Mouse (Mus musculus) neural tube, embryonic 13.5 days (tissue): Measurements from ENCODE around the gene Snrpd3. TPM values are rescaled to one million over a fixed set of nuclear protein-coding genes. Genes with fewer than 3 reads are reported as not detected.
A peak's percentile ranks its signal among the peaks of the same experiment; 100 is the strongest.
"Not testable (repeated sequence)": the region's sequence is repeated elsewhere in the genome, so short reads cannot be mapped to it uniquely, and the experiment has no call there.

Experiments
- ATAC-seq: fragments of 200-750 bp; cut with Nextera tagmentation; 2 replicates; pipeline ENCODE4 v1.8.0; 2017; ENCODE audit warnings: low read depth, mild to moderate bottlenecking, moderate TSS enrichment, moderate library complexity
- H3K27ac ChIP-seq: fragments of 300-500 bp; sonication (generic); replicated peaks from 2 replicates; pipeline ENCODE4 v1.5.1; 2015; ENCODE audit warnings: moderate library complexity, mild to moderate bottlenecking, inconsistent platforms
- H3K27me3 ChIP-seq: fragments of 300-500 bp; sonication (generic); 2 replicates; pipeline ENCODE4 v1.6.1; 2015; ENCODE audit warnings: mild to moderate bottlenecking, inconsistent platforms
- H3K36me3 ChIP-seq: fragments of 300-500 bp; sonication (generic); 2 replicates; pipeline ENCODE4 v1.6.1; 2015; ENCODE audit warnings: mild to moderate bottlenecking, inconsistent platforms
- H3K4me1 ChIP-seq: fragments of 300-500 bp; sonication (generic); replicated peaks from 2 replicates; pipeline ENCODE4 v1.6.1; 2015; ENCODE audit warnings: inconsistent platforms
- H3K4me2 ChIP-seq: fragments of 300-500 bp; sonication (generic); 2 replicates; pipeline ENCODE4 v1.6.1; 2015; ENCODE audit warnings: inconsistent platforms, mild to moderate bottlenecking, moderate library complexity
- H3K4me3 ChIP-seq: fragments of 300-500 bp; sonication (generic); 2 replicates; pipeline ENCODE4 v1.5.1; 2015; ENCODE audit warnings: mild to moderate bottlenecking, inconsistent platforms
- H3K9ac ChIP-seq: fragments of 300-500 bp; sonication (generic); 2 replicates; pipeline ENCODE4 v1.6.1; 2015; ENCODE audit warnings: moderate library complexity, mild to moderate bottlenecking, inconsistent platforms
- H3K9me3 ChIP-seq: fragments of 300-500 bp; sonication (generic); 2 replicates; pipeline ENCODE4 v1.6.1; 2016; ENCODE audit warnings: inconsistent platforms
- WGBS: fragments of 180-500 bp; shearing (Covaris S2); methylation state at CpG from one replicate; pipeline ENCODE4 v1.1.7; 2015; 5-methylcytosine and 5-hydroxymethylcytosine counted together
- polyA plus RNA-seq: library from polyadenylated mRNA; unstranded; fragments of >200 nt; fragmentation: Nextera tagmentation; extraction: Ambion mirVana; gene quantifications from 2 replicates; pipeline ENCODE4 v1.2.1, GENCODE M21; 2015

Gene Snrpd3
- polyA plus RNA-seq, 1 experiment from 2014 or later, result 145 TPM

GRCm38 (mm10) chr10:75505130-75505495 is 12.2 kb upstream of the Snrpd3 start:
- H3K36me3 ChIP-seq, result peaks cover 51% of the 10 kb centered on the region
- no peaks in the 10 kb centered on the region for H3K4me1 ChIP-seq
- H3K4me3 ChIP-seq, result no peak overlapping the region
- no peak for ATAC-seq
- H3K27me3 ChIP-seq, result no peaks in the 10 kb centered on the region
- WGBS, result 57% methylated on average over 3 of the region's 3 CpGs
- H3K9me3 ChIP-seq, result no peaks in the 10 kb centered on the region
- H3K4me2 ChIP-seq, result no peak overlapping the region
- no peak overlapping the region for H3K27ac ChIP-seq
- no peak overlapping the region for H3K9ac ChIP-seq

DNA sequence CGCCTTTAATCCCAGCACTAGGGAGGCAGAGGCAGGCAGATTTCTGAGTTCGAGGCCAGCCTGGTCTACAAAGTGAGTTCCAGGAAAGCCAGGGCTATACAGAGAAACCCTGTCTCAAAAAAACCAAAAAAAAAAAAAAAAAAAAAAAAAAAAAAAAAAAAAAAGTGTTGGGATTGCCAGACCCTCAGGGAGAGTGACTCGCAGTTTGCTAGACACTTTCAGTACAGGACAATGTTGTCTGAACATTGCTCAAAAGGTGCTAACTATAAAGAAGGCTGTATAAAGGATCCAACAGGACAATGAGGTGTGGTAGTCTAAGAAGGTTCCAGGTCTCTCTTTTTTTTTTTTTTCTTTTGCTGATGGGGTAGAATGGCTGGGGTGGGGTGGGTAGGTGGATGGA is 11.4 kb upstream of the Snrpd3 start:
- H3K4me1 ChIP-seq, H3K4me3 ChIP-seq, H3K9ac ChIP-seq, H3K27ac ChIP-seq, ATAC-seq, H3K4me2 ChIP-seq, H3K27me3 ChIP-seq, H3K9me3 ChIP-seq: not testable (repeated sequence)
- 82% methylated on average over 3 of the region's 3 CpGs for WGBS
- H3K36me3 ChIP-seq, result peaks cover 59% of the 10 kb centered on the region

DNA sequence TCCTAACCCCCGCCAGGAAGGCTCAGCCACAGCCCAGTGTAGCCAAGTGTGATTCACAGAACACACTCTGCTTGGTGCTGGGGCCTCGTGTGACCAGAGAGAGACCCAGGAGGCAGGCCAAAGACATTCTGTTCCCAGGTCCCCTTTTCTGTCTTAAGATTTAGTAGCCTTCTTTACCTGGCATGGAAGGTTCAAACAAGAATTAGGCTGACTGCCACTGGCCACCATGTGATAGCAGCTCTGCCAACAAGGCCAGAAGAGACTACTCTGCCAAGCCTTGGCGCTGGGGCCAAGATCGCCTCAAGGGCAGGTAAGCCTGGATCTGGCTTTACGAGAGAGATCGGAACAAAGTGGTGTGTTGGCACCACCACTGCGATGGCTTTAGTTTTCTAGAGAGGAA is 6.9 kb upstream of the Snrpd3 start:
- H3K4me1 ChIP-seq, result peaks cover 15% of the 10 kb centered on the region
- H3K27me3 ChIP-seq, result no peaks in the 10 kb centered on the region
- no peaks in the 10 kb centered on the region for H3K9me3 ChIP-seq
- peaks cover 59% of the 10 kb centered on the region for H3K36me3 ChIP-seq
- H3K4me3 ChIP-seq, result no peak overlapping the region
- ATAC-seq, result no peak
- no peak overlapping the region for H3K27ac ChIP-seq
- 93% methylated on average over 7 of the region's 7 CpGs for WGBS
- no peak overlapping the region for H3K9ac ChIP-seq
- no peak overlapping the region for H3K4me2 ChIP-seq

- peaks cover 58% of the 10 kb centered on the region for H3K36me3 ChIP-seq
- WGBS, result 93% methylated on average over 9 of the region's 9 CpGs
Observed at GRCm38 (mm10) chr10:75511060-75511459, 6.3 kb upstream of the Snrpd3 start.

GRCm38 (mm10) chr10:75511897-75512296 is 5.5 kb upstream of the Snrpd3 start:
- Histone ChIP-seq H3K27ac (no peak overlapping the region), H3K4me2 (no peak overlapping the region), H3K4me3 (no peak overlapping the region), H3K4me1 (peaks cover 28% of the 10 kb centered on the region), H3K27me3 (no peaks in the 10 kb centered on the region), H3K9me3 (no peaks in the 10 kb centered on the region), H3K36me3 (peaks cover 50% of the 10 kb centered on the region), H3K9ac (no peak overlapping the region)
- ATAC-seq, result no peak
- WGBS, result 96% methylated on average over 7 of the region's 7 CpGs

More at GRCm38 (mm10) chr10:75511060-75511459, 6.3 kb upstream of the Snrpd3 start:
- no peak for ATAC-seq
- Histone ChIP-seq H3K27me3 (no peaks in the 10 kb centered on the region), H3K27ac (no peak overlapping the region), H3K4me3 (no peak overlapping the region), H3K9me3 (no peaks in the 10 kb centered on the region), H3K4me2 (no peak overlapping the region), H3K9ac (no peak overlapping the region), H3K4me1 (peaks cover 21% of the 10 kb centered on the region)

- Histone ChIP-seq H3K9ac (no peak overlapping the region), H3K4me1 (peaks cover 28% of the 10 kb centered on the region), H3K36me3 (peaks cover 41% of the 10 kb centered on the region), H3K27me3 (no peaks in the 10 kb centered on the region), H3K4me3 (no peak overlapping the region), H3K9me3 (no peaks in the 10 kb centered on the region), H3K27ac (no peak overlapping the region), H3K4me2 (no peak overlapping the region)
- no peak for ATAC-seq
- 87% methylated on average over 7 of the region's 7 CpGs for WGBS
Observed at GRCm38 (mm10) chr10:75512796-75513195, 4.6 kb upstream of the Snrpd3 start.

DNA sequence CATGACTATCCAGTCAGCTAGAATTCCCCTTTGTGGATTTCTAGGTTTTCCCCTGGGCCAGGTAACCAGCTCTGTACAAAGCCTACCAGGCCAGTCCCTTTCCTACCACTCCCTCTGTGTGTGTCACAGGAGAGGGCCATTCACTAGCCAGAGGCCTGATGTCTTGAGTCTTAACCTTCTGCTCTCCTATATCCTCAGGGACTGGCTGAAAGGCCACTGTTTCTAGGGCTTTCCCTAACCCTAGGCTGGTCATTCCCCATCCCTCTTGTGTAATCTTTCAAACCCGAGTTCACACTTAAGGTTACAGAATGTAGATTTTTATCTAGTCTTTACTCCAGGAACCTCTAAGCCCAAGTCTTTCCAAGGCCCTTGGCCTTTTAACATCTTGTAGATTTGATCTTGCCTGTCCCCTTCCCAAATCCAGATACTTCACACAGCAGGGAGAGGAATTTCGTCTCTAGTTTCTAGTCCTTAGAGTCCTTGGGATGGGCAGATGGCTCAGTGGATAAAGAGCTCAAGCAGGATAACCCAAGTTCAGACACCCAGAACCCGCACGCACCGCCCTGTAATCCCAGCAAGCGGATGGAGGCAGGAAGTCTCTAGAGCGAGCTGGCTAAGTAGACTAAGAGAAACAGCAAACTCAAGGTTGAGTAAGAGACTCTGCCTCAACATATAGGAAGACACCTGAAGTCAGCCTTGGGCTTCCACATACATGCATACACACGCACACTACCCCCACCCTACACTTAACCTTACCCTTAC is 3.9 kb upstream of the Snrpd3 start:
- Histone ChIP-seq H3K9me3 (no peaks in the 10 kb centered on the region), H3K27me3 (no peaks in the 10 kb centered on the region), H3K4me1 (peaks cover 30% of the 10 kb centered on the region), H3K36me3 (peaks cover 34% of the 10 kb centered on the region), H3K27ac (no peak overlapping the region), H3K9ac (no peak overlapping the region), H3K4me3 (no peak overlapping the region), H3K4me2 (no peak overlapping the region)
- no peak for ATAC-seq
- 87% methylated on average over 8 of the region's 8 CpGs for WGBS

- H3K27me3 ChIP-seq, result no peaks in the 10 kb centered on the region
- H3K9me3 ChIP-seq, result no peaks in the 10 kb centered on the region
- peaks cover 26% of the 10 kb centered on the region for H3K36me3 ChIP-seq
- H3K4me2 ChIP-seq, result no peak overlapping the region
- peaks cover 39% of the 10 kb centered on the region for H3K4me1 ChIP-seq
- WGBS, result 86% methylated on average over 7 of the region's 7 CpGs
- no peak overlapping the region for H3K9ac ChIP-seq
- H3K27ac ChIP-seq, result no peak overlapping the region
- ATAC-seq, result no peak
- no peak overlapping the region for H3K4me3 ChIP-seq
Observed at GRCm38 (mm10) chr10:75514361-75514760, 3.0 kb upstream of the Snrpd3 start.

- Histone ChIP-seq H3K4me1 (peaks cover 43% of the 10 kb centered on the region), H3K9me3 (no peaks in the 10 kb centered on the region), H3K9ac (peak overlapping the region; percentile 89), H3K27me3 (no peaks in the 10 kb centered on the region), H3K36me3 (peaks cover 25% of the 10 kb centered on the region), H3K27ac (no peak overlapping the region), H3K4me2 (peak overlapping the region; percentile 96), H3K4me3 (peak overlapping the region; percentile 77)
- no peak for ATAC-seq
- 83% methylated on average over 4 of the region's 4 CpGs for WGBS
Observed at GRCm38 (mm10) chr10:75515216-75516037, 1.9 kb upstream of the Snrpd3 start.

GRCm38 (mm10) chr10:75516038-75516723 is 1.2 kb upstream of the Snrpd3 start:
- 25% methylated on average over 8 of the region's 8 CpGs for WGBS
- ATAC-seq, result no peak

DNA sequence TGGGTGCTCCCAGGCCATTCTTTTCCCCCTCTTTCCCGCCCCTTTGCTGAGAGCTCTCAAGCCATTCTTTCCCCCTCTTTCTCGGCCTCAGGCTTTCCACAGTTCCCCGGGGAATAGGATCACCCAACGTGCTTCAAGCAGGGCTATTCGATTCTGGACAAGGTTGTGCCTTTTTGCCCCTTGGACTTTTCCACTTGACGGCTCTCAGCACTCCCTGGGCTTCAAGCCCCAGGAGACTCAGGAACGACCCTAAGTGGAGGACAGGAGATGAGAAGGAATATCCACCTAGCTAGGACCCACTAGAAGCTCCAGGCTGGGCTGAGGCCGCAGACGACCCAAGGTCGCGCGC is 653 bp upstream of the Snrpd3 start:
- no peaks in the 10 kb centered on the region for H3K27me3 ChIP-seq
- no peak for ATAC-seq
- H3K9ac ChIP-seq, result peak overlapping the region; percentile 89
- peak overlapping the region; percentile 77 for H3K4me3 ChIP-seq
- WGBS, result 2% methylated on average over 12 of the region's 12 CpGs
- peaks cover 50% of the 10 kb centered on the region for H3K4me1 ChIP-seq
- H3K36me3 ChIP-seq, result peaks cover 25% of the 10 kb centered on the region
- peak overlapping the region; percentile 97 for H3K27ac ChIP-seq
- no peaks in the 10 kb centered on the region for H3K9me3 ChIP-seq
- peak overlapping the region; percentile 96 for H3K4me2 ChIP-seq

More at GRCm38 (mm10) chr10:75516038-75516723, 1.2 kb upstream of the Snrpd3 start:
- Histone ChIP-seq H3K4me2 (peak overlapping the region; percentile 96), H3K27ac (peak overlapping the region; percentile 97), H3K27me3 (no peaks in the 10 kb centered on the region), H3K9me3 (no peaks in the 10 kb centered on the region), H3K4me1 (peaks cover 48% of the 10 kb centered on the region), H3K9ac (peak overlapping the region; percentile 89), H3K36me3 (peaks cover 25% of the 10 kb centered on the region), H3K4me3 (peak overlapping the region; percentile 77)

DNA sequence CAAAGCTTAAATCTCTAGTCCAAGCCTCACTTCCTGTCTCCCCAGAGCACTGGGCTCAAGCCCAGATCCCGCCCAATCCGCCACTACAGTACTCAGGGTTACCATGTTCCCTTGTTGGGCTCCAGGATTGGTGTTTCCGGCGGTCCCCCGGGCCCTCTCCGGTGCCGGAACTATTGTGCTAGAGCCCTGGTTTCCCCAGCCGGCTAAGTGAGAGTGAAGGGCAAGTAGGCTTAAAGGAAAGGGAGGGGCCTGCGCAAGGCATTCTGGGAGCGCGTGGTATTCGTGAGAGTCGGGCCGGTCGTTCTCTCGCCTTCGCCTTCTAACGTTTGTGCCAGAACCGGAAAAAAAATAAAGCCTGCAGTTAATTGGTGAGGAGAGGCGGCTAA is 400 bp downstream of the Snrpd3 start, which contains the start of gene Gucd1:
Gene Gucd1 (minus strand): TSS at position 215 of the 386 bp plus-strand sequence.
- Histone ChIP-seq H3K9ac (peak within 1 kb of the TSS; percentile 89), H3K27me3 (no peaks in the 10 kb centered on the region), H3K4me2 (peak within 1 kb of the TSS; percentile 96), H3K4me1 (peaks cover 50% of the 10 kb centered on the region), H3K36me3 (peaks cover 32% of the 10 kb centered on the region), H3K9me3 (no peaks in the 10 kb centered on the region), H3K4me3 (peak within 1 kb of the TSS; percentile 77), H3K27ac (peak within 1 kb of the TSS; percentile 97)
- 0% methylated on average over 20 of the region's 20 CpGs for WGBS
- ATAC-seq, result peak; percentile 94
